Mouse (Mus musculus): ENCODE data around the gene Lrrc61. TPM values are rescaled to one million over a fixed set of nuclear protein-coding genes. Genes with fewer than 3 reads are reported as not detected.

The Lrrc61 gene
- polyA plus RNA-seq, 1 experiment from 2014 or later, result 24.0 TPM

Other genes with a start within 250 kb of the Lrrc61 start
- 23.5 and 25.0 TPM in 2 replicates for gene Krba1, start 159.2 kb upstream of the Lrrc61 start, polyA plus RNA-seq (2015; fragmentation: Nextera tagmentation; extraction: Ambion mirVana)
- 27.6 and 33.6 TPM in 2 replicates for gene Zfp467, start 109.0 kb upstream of the Lrrc61 start, polyA plus RNA-seq (2015; fragmentation: Nextera tagmentation; extraction: Ambion mirVana)
- 0.34 and 0.54 TPM in 2 replicates for gene Sspo, start 106.6 kb upstream of the Lrrc61 start, polyA plus RNA-seq (2015; fragmentation: Nextera tagmentation; extraction: Ambion mirVana)
- gene Atp6v0e2, start 17.2 kb upstream of the Lrrc61 start, polyA plus RNA-seq (2015; fragmentation: Nextera tagmentation; extraction: Ambion mirVana), result 295 and 349 TPM in 2 replicates
- 11.5 and 16.7 TPM in 2 replicates for gene Rarres2, start 18.0 kb downstream of the Lrrc61 start, polyA plus RNA-seq (2015; fragmentation: Nextera tagmentation; extraction: Ambion mirVana)
- gene Gm45021, start 34.8 kb downstream of the Lrrc61 start, polyA plus RNA-seq (2015; fragmentation: Nextera tagmentation; extraction: Ambion mirVana), result not detected in 2 replicates
- 41.0 and 43.7 TPM in 2 replicates for gene Repin1, start 39.1 kb downstream of the Lrrc61 start, polyA plus RNA-seq (2015; fragmentation: Nextera tagmentation; extraction: Ambion mirVana)
- not detected in 2 replicates for gene Gm44965, start 39.1 kb downstream of the Lrrc61 start, polyA plus RNA-seq (2015; fragmentation: Nextera tagmentation; extraction: Ambion mirVana)
- gene Zfp775, start 47.3 kb downstream of the Lrrc61 start, polyA plus RNA-seq (2015; fragmentation: Nextera tagmentation; extraction: Ambion mirVana), result 12.8 and 13.0 TPM in 2 replicates
- gene AI854703, start 72.0 kb downstream of the Lrrc61 start, polyA plus RNA-seq (2015; fragmentation: Nextera tagmentation; extraction: Ambion mirVana), result 30.5 and 31.4 TPM in 2 replicates
- 0.73 and 1.4 TPM in 2 replicates for gene Gimap8, start 92.4 kb downstream of the Lrrc61 start, polyA plus RNA-seq (2015; fragmentation: Nextera tagmentation; extraction: Ambion mirVana)
- gene Gimap9, start 121.3 kb downstream of the Lrrc61 start, polyA plus RNA-seq (2015; fragmentation: Nextera tagmentation; extraction: Ambion mirVana), result 1.9 and 11.8 TPM in 2 replicates
- 1.4 and 4.9 TPM in 2 replicates for gene Gimap4, start 129.8 kb downstream of the Lrrc61 start, polyA plus RNA-seq (2015; fragmentation: Nextera tagmentation; extraction: Ambion mirVana)
- gene Gimap6, start 153.4 kb downstream of the Lrrc61 start, polyA plus RNA-seq (2015; fragmentation: Nextera tagmentation; extraction: Ambion mirVana), result 8.1 and 16.7 TPM in 2 replicates
- 1.9 TPM in 1 of 2 replicates, not detected in the other for gene Gm28053, start 163.8 kb downstream of the Lrrc61 start, polyA plus RNA-seq (2015; fragmentation: Nextera tagmentation; extraction: Ambion mirVana)
- gene Gimap7, start 163.8 kb downstream of the Lrrc61 start, polyA plus RNA-seq (2015; fragmentation: Nextera tagmentation; extraction: Ambion mirVana), result 0.50 TPM in 1 of 2 replicates, not detected in the other
- 6.6 and 19.6 TPM in 2 replicates for gene Gimap1, start 184.3 kb downstream of the Lrrc61 start, polyA plus RNA-seq (2015; fragmentation: Nextera tagmentation; extraction: Ambion mirVana)
- 1.7 and 4.5 TPM in 2 replicates for gene Gimap5, start 191.4 kb downstream of the Lrrc61 start, polyA plus RNA-seq (2015; fragmentation: Nextera tagmentation; extraction: Ambion mirVana)
- not detected in 2 replicates for gene Gimap3, start 216.1 kb downstream of the Lrrc61 start, polyA plus RNA-seq (2015; fragmentation: Nextera tagmentation; extraction: Ambion mirVana)